9 mouse cellular contexts compared by ENCODE assay signal in genomic region chr12:8351025-8351903, GRCm38 (mm10). TPM values are rescaled to one million over a fixed set of nuclear protein-coding genes. Genes with fewer than 3 reads are reported as not detected.
A peak's percentile ranks its signal among the peaks of the same experiment; 100 is the strongest.
DNase-seq lines count a peak whose midpoint lies in the region; ATAC-seq lines count a peak whose summit lies in the region.
"Had no signal": no experiment of that assay in that cellular context is flagged by ENCODE, and none has a peak within 500 bp of the region (broad histone marks: within the 10 kb centered on the region; RNA-seq: fewer than 3 reads in every experiment).

No protein-coding gene starts in this region.

- intact Hi-C loops in heart, postnatal 10 days (cut with DNase I), result no loop called here
- intact Hi-C loops in left cerebral cortex, postnatal 14 days (cut with DNase I), result no loop called here
- intact Hi-C loops in left cerebral cortex, postnatal 25 days (cut with DNase I), result no loop called here

- H3K9me3 ChIP-seq in liver, embryonic 15.5 days (replicated peaks), result no peaks in the 10 kb centered on the region
- H3K9me3 ChIP-seq: neural tube, embryonic 12.5 days had no signal

- H3K4me1 ChIP-seq in liver, embryonic 15.5 days (replicated peaks), result peaks cover 8% of the 10 kb centered on the region

- ATAC-seq in activated CD4-positive, CD25-positive, alpha-beta regulatory T cell, adult 4 months, result peak; percentile 93
- peak; percentile 38 for ATAC-seq in liver, embryonic 15.5 days (ENCODE audit: insufficient read depth)

- no peak overlapping the region for H3K4me3 ChIP-seq in liver, embryonic 15.5 days (replicated peaks)
- H3K4me3 ChIP-seq: neural tube, embryonic 12.5 days had no signal

- H3K4me2 ChIP-seq in liver, embryonic 15.5 days, result no peak overlapping the region
- H3K4me2 ChIP-seq: neural tube, embryonic 12.5 days had no signal

- H3K9ac ChIP-seq in liver, embryonic 15.5 days, result no peak overlapping the region
- H3K9ac ChIP-seq: neural tube, embryonic 12.5 days had no signal

- H3K36me3 ChIP-seq in liver, embryonic 15.5 days (replicated peaks), result no peaks in the 10 kb centered on the region
- H3K36me3 ChIP-seq: neural tube, embryonic 12.5 days had no signal

- no peaks in the 10 kb centered on the region for H3K27me3 ChIP-seq in liver, embryonic 15.5 days
- H3K27me3 ChIP-seq: neural tube, embryonic 12.5 days had no signal

- H3K27ac ChIP-seq in liver, embryonic 15.5 days (replicated peaks), result 0 out of 2 replicates have a peak overlapping the region, but pooled peaks have one; percentile 24
- H3K27ac ChIP-seq: neural tube, embryonic 12.5 days had no signal

- WGBS in liver, embryonic 15.5 days (ENCODE audit: insufficient replicate concordance), result 16% methylated on average over 4 of the region's 4 CpGs

- DNase-seq in adrenal gland, adult (ENCODE audit: inconsistent age in 2 of 2, low spot score in 1 of 2), result peak; percentile 87 to 94
- DNase-seq in adrenal gland, postnatal 4 days (ENCODE audit: low spot score in 2 of 2), result no peak
- peak; percentile 75 to 76 for DNase-seq in heart, postnatal 10 days
- no peak for DNase-seq in frontal cortex, postnatal 25 days (ENCODE audit: low spot score in 2 of 2)
- no peak for DNase-seq in left cerebral cortex, postnatal 14 days (ENCODE audit: low spot score in 2 of 2)
- no peak for DNase-seq in left cerebral cortex, postnatal 25 days (ENCODE audit: low spot score in 2 of 2)

RNA-seq across cellular contexts. Expression of gene Hs1bp3, which starts 38.0 kb away (rescaled TPM):
- total RNA-seq in adrenal gland, postnatal 4 days (2021), result 10 to 100 TPM; 17.0 to 18.5 TPM
- 1 to 10 TPM; 3.3 TPM for polyA plus RNA-seq in activated CD4-positive, CD25-positive, alpha-beta regulatory T cell, adult 4 months (2017; shearing (Covaris generic))
- 10 to 100 TPM; 11.3 to 15.1 TPM for total RNA-seq in heart, postnatal 10 days (2021)
- 4.0 and 4.3 TPM in 2 replicates for polyA plus RNA-seq in liver, embryonic 15.5 days (2015; fragmentation: Nextera tagmentation; extraction: Ambion mirVana)
- total RNA-seq in left cerebral cortex, postnatal 14 days (2021), result 10 to 100 TPM; 10.6 to 11.0 TPM
- 10 to 100 TPM; 14.3 to 15.6 TPM for total RNA-seq in left cerebral cortex, postnatal 25 days (2021)

RNA-seq across cellular contexts. Expression of gene Gdf7, which starts 49.5 kb away (rescaled TPM):
- total RNA-seq in adrenal gland, postnatal 4 days (2021), result under 1 TPM in 1 of 2 experiments, not detected in 1; 0.20 TPM
- not detected for polyA plus RNA-seq in activated CD4-positive, CD25-positive, alpha-beta regulatory T cell, adult 4 months (2017; shearing (Covaris generic))
- total RNA-seq in heart, postnatal 10 days (2021), result under 1 TPM in 1 of 2 experiments, not detected in 1; 0.48 TPM
- not detected in 2 replicates for polyA plus RNA-seq in liver, embryonic 15.5 days (2015; fragmentation: Nextera tagmentation; extraction: Ambion mirVana)
- total RNA-seq in left cerebral cortex, postnatal 14 days (2021), result under 1 TPM; 0.48 to 0.63 TPM
- total RNA-seq in left cerebral cortex, postnatal 25 days (2021), result under 1 TPM; 0.71 to 0.85 TPM

Comparison
In these comparisons a context has a peak if more than half of its experiments do, and no peak if none do; other contexts are left out.
1. DNase-seq: peak in adrenal gland, adult (2 of 2) and heart, postnatal 10 days (2 of 2); none in adrenal gland, postnatal 4 days (0 of 2), frontal cortex, postnatal 25 days (0 of 2), left cerebral cortex, postnatal 14 days (0 of 2) and left cerebral cortex, postnatal 25 days (0 of 2).